Mouse (Mus musculus) midbrain, embryonic 15.5 days (tissue): ENCODE data around the gene Ech1. TPM values are rescaled to one million over a fixed set of nuclear protein-coding genes. Genes with fewer than 3 reads are reported as not detected.

Experiments used
- ATAC-seq: fragments of 200-750 bp; cut with Nextera tagmentation; replicated peaks from 2 replicates; pipeline ENCODE4 v1.8.0; 2017; ENCODE audit warnings: moderate TSS enrichment
- H3K27ac ChIP-seq: fragments of 300-500 bp; sonication (generic); 2 replicates; pipeline ENCODE4 v1.5.1; 2015; ENCODE audit warnings: mild to moderate bottlenecking, inconsistent platforms
- H3K27me3 ChIP-seq: fragments of 300-500 bp; sonication (generic); replicated peaks from 2 replicates; pipeline ENCODE4 v1.6.1; 2015; ENCODE audit warnings: inconsistent platforms
- H3K36me3 ChIP-seq: fragments of 300-500 bp; sonication (generic); replicated peaks from 2 replicates; pipeline ENCODE4 v1.6.1; 2015; ENCODE audit warnings: inconsistent platforms
- H3K4me1 ChIP-seq: fragments of 300-500 bp; sonication (generic); 2 replicates; pipeline ENCODE4 v1.6.1; 2015; ENCODE audit warnings: inconsistent platforms
- H3K4me2 ChIP-seq: fragments of 300-500 bp; sonication (generic); 2 replicates; pipeline ENCODE4 v1.6.1; 2015; ENCODE audit warnings: inconsistent platforms, mild to moderate bottlenecking, moderate library complexity
- H3K4me3 ChIP-seq: fragments of 300-500 bp; sonication (generic); 2 replicates; pipeline ENCODE4 v1.5.1; 2015; ENCODE audit warnings: mild to moderate bottlenecking, inconsistent platforms
- H3K9ac ChIP-seq: fragments of 300-500 bp; sonication (generic); 2 replicates; pipeline ENCODE4 v1.6.1; 2015; ENCODE audit warnings: mild to moderate bottlenecking, inconsistent platforms
- H3K9me3 ChIP-seq: fragments of 300-500 bp; sonication (generic); 2 replicates; pipeline ENCODE4 v1.6.1; 2016; ENCODE audit warnings: inconsistent platforms
- WGBS: fragments of 180-500 bp; shearing (Covaris S2); methylation state at CpG from one replicate; pipeline ENCODE4 v1.1.7; 2015; ENCODE audit warnings: mixed read lengths; 5-methylcytosine and 5-hydroxymethylcytosine counted together
- polyA plus RNA-seq: library from polyadenylated mRNA; unstranded; fragments of >200 nt; fragmentation: Nextera tagmentation; extraction: Ambion mirVana; gene quantifications from 2 replicates; pipeline ENCODE4 v1.2.1, GENCODE M21; 2015

Ech1 gene
- polyA plus RNA-seq, 1 experiment from 2014 or later: 92.7 TPM

DNA sequence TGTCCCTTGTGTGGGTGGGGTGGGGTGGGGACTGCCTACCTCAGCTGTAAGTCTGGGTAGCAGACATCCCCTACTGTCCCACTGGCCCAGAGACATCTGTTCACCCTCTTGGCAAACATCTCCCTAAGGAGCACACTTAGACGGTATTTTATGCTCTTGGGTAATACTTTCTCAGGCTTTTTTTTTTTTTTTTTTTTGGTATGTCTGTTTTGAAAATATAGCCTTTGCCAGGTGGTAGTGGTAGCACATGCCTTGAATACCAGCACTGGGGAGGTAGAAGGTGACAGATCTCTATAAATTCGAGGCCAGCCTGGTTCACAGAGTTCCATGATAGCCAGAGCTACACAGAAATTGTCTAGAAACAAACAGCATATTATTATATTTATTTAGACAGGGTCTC is 1.1 kb upstream of the Ech1 start:
- Histone ChIP-seq H3K27me3 (no peaks in the 10 kb centered on the region), H3K27ac (0 out of 2 replicates have a peak overlapping the region, but pooled peaks have one; percentile 25), H3K4me2 (no peak overlapping the region), H3K9me3 (no peaks in the 10 kb centered on the region), H3K36me3 (peaks cover 34% of the 10 kb centered on the region), H3K4me1 (peaks cover 33% of the 10 kb centered on the region), H3K4me3 (no peak overlapping the region), H3K9ac (no peak overlapping the region)
- ATAC-seq: no peak
- WGBS: 46% methylated on average over 2 of the region's 2 CpGs

DNA sequence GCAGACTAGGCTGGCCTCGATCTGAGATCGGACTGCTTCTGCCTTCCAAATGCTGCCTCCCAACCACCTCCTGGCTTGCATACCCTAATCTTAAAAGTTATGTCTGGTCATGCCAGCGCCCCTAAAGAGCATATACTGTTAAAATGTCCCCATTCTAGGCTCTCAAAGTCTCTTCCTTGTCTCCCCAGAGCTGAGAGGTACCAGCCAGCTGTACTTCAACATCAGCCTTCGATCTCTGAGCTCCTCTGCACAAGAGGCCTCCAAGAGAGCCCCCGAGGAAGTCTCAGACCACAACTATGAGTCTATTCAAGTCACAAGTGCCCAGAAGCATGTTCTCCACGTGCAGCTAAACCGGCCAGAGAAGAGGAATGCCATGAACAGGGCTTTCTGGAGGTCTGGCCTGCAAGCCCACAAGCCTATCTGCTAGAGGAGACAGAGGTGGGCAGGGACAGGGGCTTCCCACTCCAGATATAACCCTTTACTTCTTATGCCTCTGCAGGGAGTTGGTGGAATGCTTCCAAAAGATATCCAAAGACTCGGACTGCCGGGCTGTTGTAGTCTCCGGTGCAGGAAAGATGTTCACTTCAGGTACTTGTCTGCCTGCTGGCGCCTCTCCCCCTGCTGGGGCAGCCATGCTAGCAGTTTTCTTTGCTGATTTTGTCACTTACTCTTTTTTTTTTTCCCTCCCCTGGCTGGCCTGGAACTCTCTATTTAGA is 827 bp downstream of the Ech1 start:
- peak overlapping the region; percentile 59 for H3K4me2 ChIP-seq
- 0 out of 2 replicates have a peak, but pooled peaks have one; percentile 18 for ATAC-seq
- peaks cover 26% of the 10 kb centered on the region for H3K36me3 ChIP-seq
- no peaks in the 10 kb centered on the region for H3K27me3 ChIP-seq
- peak overlapping the region; percentile 49 for H3K9ac ChIP-seq
- H3K9me3 ChIP-seq: no peaks in the 10 kb centered on the region
- peaks cover 22% of the 10 kb centered on the region for H3K4me1 ChIP-seq
- 61% methylated on average over 11 of the region's 11 CpGs for WGBS
- H3K27ac ChIP-seq: peak overlapping the region; percentile 71
- peak overlapping the region; percentile 50 for H3K4me3 ChIP-seq

DNA sequence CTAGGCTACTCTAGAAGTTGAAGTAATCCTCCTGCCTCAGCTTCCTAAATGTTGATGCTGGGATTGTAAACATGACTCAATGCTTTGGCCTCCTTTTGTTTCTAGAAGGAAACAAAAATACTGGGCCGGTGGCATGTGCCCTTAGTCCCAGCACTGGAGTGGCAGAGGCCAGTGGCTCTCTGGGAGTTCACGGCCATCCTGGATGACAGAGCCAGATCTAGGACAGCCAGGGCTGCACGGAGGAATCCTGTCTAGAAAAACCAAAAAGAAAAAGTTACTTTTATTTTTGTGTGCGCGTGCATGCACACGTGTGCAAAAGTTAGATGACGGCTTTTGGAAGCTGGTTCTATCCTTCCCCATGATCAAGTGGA is 1.4 kb downstream of the Ech1 start:
- peaks cover 20% of the 10 kb centered on the region for H3K4me1 ChIP-seq
- no peak overlapping the region for H3K9ac ChIP-seq
- ATAC-seq: no peak
- no peaks in the 10 kb centered on the region for H3K27me3 ChIP-seq
- no peaks in the 10 kb centered on the region for H3K9me3 ChIP-seq
- WGBS: 94% methylated on average over 7 of the region's 7 CpGs
- no peak overlapping the region; the same call in 1 of the 2 replicates for H3K4me3 ChIP-seq
- no peak overlapping the region for H3K27ac ChIP-seq
- H3K36me3 ChIP-seq: peaks cover 24% of the 10 kb centered on the region
- peak overlapping the region; percentile 59; the same call in 1 of the 2 replicates for H3K4me2 ChIP-seq

DNA sequence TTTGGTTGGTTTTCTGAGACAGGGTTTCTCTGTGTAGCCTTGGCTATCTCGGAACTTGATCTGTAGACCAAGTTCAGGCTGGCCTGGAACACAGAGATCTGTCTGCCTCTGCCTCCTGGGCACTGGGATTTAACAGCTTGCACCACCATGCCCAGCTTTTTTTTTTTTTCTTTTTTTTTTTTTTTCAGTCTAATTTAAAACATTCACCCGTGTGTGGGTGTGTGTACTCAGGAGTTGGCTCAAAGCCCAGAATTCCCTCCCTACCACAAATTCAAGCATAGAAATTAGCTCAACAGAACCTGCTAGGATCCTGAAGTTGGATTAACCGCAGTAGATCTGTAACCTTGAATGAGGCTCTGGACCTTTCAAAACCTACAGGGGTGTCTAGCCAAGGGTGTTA is 2.3 kb downstream of the Ech1 start:
- H3K4me1 ChIP-seq: peaks cover 17% of the 10 kb centered on the region
- no peaks in the 10 kb centered on the region for H3K9me3 ChIP-seq
- no peaks in the 10 kb centered on the region for H3K27me3 ChIP-seq
- no peak overlapping the region for H3K4me2 ChIP-seq
- peaks cover 18% of the 10 kb centered on the region; the same call in 1 of the 2 replicates for H3K36me3 ChIP-seq
- no peak for ATAC-seq
- 64% methylated on average over 3 of the region's 3 CpGs for WGBS
- H3K9ac ChIP-seq: no peak overlapping the region
- H3K4me3 ChIP-seq: no peak overlapping the region
- H3K27ac ChIP-seq: no peak overlapping the region

DNA sequence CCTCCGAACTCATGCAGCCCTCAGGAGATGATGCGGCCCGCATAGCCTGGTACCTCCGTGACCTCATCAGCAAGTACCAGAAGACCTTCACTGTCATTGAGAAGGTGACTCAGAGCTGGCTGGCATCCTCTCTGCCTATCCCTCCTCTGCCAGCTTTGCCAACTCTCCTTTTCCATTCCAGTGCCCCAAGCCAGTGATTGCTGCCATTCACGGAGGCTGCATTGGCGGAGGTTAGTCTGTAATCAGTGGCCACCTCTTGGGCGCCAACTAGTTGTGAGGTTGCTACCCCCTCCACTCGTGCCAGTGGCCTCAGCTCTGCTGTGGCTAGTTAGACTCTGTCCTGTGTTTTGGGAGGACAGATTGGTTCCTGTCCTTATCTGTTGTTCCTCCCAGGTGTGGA is 4.8 kb downstream of the Ech1 start:
- Histone ChIP-seq H3K4me1 (peaks cover 12% of the 10 kb centered on the region), H3K9ac (no peak overlapping the region), H3K36me3 (0 out of 2 replicates have a peak, but pooled peaks cover 16% of the 10 kb centered on the region), H3K4me2 (no peak overlapping the region), H3K27me3 (no peaks in the 10 kb centered on the region), H3K9me3 (no peaks in the 10 kb centered on the region), H3K4me3 (no peak overlapping the region), H3K27ac (no peak overlapping the region)
- WGBS: 95% methylated on average over 8 of the region's 8 CpGs
- ATAC-seq: no peak

DNA sequence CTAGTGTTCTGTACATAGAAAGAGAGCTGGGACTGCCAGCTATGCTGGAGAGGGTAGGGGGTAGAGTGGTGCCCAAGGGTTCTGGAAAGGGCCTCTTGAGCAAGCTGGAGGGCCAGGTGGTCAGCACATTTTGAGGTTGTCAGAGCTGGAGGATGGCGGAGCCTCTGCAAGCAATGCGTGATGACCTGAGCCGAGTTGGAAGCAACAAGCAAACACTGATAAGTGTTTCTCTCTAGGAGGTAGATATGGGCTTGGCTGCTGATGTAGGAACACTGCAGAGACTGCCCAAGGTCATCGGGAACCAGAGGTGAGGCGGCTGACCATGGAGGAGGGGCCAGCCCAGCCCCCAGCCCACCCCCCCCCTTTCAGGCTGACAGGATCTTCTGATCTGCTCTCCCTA is 6.0 kb downstream of the Ech1 start:
- H3K36me3 ChIP-seq: 0 out of 2 replicates have a peak, but pooled peaks cover 16% of the 10 kb centered on the region
- ATAC-seq: no peak
- WGBS: 96% methylated on average over 5 of the region's 5 CpGs
- no peak overlapping the region for H3K4me3 ChIP-seq
- H3K9me3 ChIP-seq: no peaks in the 10 kb centered on the region
- peaks cover 4% of the 10 kb centered on the region for H3K4me1 ChIP-seq
- no peaks in the 10 kb centered on the region for H3K27me3 ChIP-seq
- H3K4me2 ChIP-seq: no peak overlapping the region
- no peak overlapping the region for H3K27ac ChIP-seq
- no peak overlapping the region for H3K9ac ChIP-seq

DNA sequence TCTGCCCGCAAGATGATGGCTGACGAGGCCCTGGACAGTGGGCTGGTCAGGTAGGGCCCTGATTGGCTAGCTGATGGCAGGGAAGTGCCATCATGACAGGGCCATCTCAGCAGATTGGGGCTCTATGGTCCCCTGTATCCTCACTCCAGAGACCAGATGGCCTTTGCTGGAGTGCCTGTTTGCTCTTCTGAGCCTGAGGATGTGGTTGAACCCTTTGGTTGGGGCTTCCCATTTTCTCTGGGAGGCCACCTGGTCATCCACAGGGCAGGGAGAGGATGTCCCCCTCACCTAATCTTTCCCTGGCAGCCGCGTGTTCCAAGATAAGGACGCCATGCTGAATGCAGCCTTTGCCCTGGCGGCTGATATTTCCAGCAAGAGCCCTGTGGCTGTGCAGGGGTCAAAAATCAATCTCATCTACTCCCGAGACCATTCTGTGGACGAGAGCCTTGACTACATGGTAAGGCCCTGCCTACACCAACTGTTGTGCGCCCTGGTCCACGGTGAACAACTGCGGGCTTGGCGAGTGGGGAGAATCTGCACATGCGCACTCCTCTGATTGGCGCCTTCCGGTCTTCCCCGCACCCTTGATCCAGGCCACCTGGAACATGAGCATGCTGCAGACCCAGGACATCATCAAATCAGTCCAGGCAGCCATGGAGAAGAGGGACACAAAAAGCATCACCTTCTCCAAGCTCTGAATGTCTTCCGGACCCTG is 6.6 kb downstream of the Ech1 start:
- WGBS: 92% methylated on average over 17 of the region's 17 CpGs
- H3K9me3 ChIP-seq: no peaks in the 10 kb centered on the region
- no peak overlapping the region for H3K4me2 ChIP-seq

DNA sequence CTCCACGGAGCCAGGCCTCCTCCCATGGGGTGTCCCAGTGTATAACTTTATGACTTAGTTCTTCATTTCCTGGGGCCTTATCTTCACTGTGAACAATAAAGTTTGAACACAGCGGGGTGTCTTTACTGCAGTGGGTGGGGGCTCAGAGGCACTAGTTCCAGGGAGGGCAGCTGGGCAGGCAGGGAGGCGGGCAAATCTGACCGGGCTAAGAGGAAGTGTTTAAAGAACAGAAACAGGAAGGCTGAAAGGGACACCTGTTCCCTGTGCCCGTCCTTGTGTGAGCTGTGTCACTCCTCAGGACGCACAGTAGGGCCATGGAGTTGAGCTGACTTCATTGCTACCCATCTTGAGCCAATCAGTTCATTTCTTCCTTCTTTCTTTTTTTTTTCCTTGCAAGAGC is 7.1 kb downstream of the Ech1 start:
- no peak overlapping the region for H3K27ac ChIP-seq
- H3K9ac ChIP-seq: no peak overlapping the region
- H3K36me3 ChIP-seq: 0 out of 2 replicates have a peak, but pooled peaks cover 16% of the 10 kb centered on the region
- no peaks in the 10 kb centered on the region for H3K9me3 ChIP-seq
- WGBS: 74% methylated on average over 6 of the region's 6 CpGs
- H3K4me1 ChIP-seq: no peaks in the 10 kb centered on the region
- no peaks in the 10 kb centered on the region for H3K27me3 ChIP-seq
- no peak for ATAC-seq
- H3K4me3 ChIP-seq: no peak overlapping the region
- H3K4me2 ChIP-seq: no peak overlapping the region

More for the DNA sequence above, 6.6 kb downstream of the Ech1 start:
- no peaks in the 10 kb centered on the region for H3K27me3 ChIP-seq
- no peaks in the 10 kb centered on the region for H3K4me1 ChIP-seq
- H3K9ac ChIP-seq: no peak overlapping the region
- no peak overlapping the region for H3K4me3 ChIP-seq
- no peak overlapping the region for H3K27ac ChIP-seq
- ATAC-seq: no peak
- H3K36me3 ChIP-seq: 0 out of 2 replicates have a peak, but pooled peaks cover 16% of the 10 kb centered on the region

DNA sequence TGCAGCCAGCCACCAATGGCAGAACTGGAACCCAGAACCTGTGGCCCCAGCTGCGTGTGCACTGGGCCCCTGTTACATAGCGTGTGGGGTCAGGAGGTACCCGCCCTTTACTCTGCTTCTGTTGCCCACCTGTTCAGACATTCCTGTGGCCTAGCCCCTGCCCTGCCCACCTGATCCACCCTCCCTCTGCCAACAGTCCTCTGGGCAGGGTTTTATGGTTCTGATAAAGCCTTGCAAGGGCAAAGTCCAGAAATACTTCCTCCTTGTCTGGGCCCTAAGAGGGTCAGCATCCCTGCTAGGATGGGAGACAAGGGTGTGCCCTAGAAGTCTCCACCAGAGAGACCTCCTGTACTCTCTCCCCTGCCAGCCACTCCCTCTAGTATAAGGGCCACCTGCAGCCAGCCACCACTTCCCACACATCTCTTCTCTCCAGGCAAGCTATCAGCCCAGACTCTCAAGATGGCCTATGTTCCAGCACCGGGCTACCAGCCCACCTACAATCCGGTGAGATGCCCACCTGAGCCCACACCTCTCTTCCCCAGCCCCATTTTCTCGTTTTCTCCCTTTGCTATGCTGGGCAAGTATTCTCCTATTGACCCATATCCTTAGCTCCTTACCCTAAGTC is 8.8 kb downstream of the Ech1 start, which contains the start of gene Lgals4:
Lgals4 (plus strand) TSS at position 132 of the 625 bp plus-strand sequence.
- ATAC-seq: no peak
- Histone ChIP-seq H3K4me2 (no peak within 1 kb of the TSS), H3K4me1 (no peaks in the 10 kb centered on the region), H3K9me3 (no peaks in the 10 kb centered on the region), H3K27ac (no peak within 1 kb of the TSS), H3K27me3 (no peaks in the 10 kb centered on the region), H3K4me3 (no peak within 1 kb of the TSS), H3K9ac (no peak within 1 kb of the TSS), H3K36me3 (0 out of 2 replicates have a peak, but pooled peaks cover 16% of the 10 kb centered on the region)
- WGBS: 80% methylated on average over 6 of the region's 6 CpGs

DNA sequence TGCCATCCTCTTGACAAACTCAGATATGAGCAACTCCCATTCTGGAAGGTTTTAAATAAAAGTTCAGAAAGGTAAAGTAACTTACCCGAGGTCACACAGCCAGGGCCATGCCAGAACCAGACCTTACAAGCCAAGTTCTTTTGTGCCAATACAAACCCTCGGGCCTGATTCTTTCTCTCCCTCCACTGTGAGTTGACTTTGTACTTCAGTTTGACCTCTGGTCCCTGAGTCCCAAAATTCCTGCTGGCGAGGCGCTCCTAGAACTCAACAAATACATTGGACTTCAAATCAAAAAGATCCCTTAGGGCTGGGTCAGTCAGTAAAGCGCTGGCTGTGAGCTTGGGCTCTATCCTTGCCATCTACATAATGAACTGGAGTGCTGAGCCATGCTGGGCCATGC is 11.9 kb downstream of the Ech1 start:
- Histone ChIP-seq H3K36me3 (no peaks in the 10 kb centered on the region), H3K9me3 (no peaks in the 10 kb centered on the region), H3K4me3 (no peak overlapping the region), H3K9ac (no peak overlapping the region), H3K4me2 (no peak overlapping the region), H3K4me1 (no peaks in the 10 kb centered on the region), H3K27me3 (no peaks in the 10 kb centered on the region), H3K27ac (no peak overlapping the region)
- 82% methylated on average over 5 of the region's 5 CpGs for WGBS
- ATAC-seq: no peak

DNA sequence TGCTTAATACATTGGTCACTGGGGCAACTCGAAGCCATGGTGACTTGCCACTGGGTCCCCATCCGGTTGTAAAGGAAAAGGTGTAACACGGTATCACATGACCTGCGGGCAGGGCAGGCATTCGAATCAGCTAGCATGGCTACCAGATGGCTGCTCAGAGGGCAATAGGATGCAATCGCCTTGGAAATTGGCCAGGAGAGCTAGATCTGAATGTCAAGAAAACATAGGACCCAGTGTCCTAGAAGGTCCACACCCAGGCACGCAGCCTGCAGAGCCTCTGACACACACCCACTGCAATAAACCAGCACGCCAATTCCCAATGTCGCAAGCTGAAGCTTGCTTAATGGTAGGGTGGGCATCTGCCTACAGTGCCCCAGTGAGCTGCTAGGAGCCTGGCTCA is 13.3 kb downstream of the Ech1 start:
- no peaks in the 10 kb centered on the region for H3K27me3 ChIP-seq
- no peaks in the 10 kb centered on the region for H3K4me1 ChIP-seq
- ATAC-seq: no peak
- no peak overlapping the region for H3K4me3 ChIP-seq
- 91% methylated on average over 9 of the region's 9 CpGs for WGBS
- H3K9ac ChIP-seq: no peak overlapping the region
- no peak overlapping the region for H3K27ac ChIP-seq
- H3K9me3 ChIP-seq: no peaks in the 10 kb centered on the region
- no peak overlapping the region for H3K4me2 ChIP-seq
- H3K36me3 ChIP-seq: no peaks in the 10 kb centered on the region

DNA sequence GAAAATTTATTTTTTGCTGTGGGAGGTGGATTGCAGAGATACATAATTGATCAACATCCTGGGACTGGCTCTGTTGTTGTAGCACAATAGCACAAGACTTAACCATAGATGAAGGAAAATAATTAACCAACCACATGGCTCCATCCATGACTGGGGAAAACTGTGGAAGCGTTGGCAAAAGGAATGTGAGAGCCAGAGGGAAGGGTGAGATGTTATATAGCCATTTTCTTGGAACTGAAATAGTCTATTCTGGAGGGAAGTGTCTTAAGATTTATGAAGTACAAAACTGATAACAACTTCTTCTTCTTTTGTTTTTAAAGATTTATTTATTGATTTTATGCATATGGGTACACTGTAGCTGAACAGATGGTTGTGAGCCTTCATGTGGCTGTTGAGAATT is 22.3 kb downstream of the Ech1 start:
- no peak overlapping the region for H3K27ac ChIP-seq
- no peaks in the 10 kb centered on the region for H3K36me3 ChIP-seq
- H3K4me1 ChIP-seq: no peaks in the 10 kb centered on the region
- H3K4me3 ChIP-seq: no peak overlapping the region
- ATAC-seq: no peak
- H3K9me3 ChIP-seq: no peaks in the 10 kb centered on the region
- H3K9ac ChIP-seq: no peak overlapping the region
- H3K4me2 ChIP-seq: no peak overlapping the region
- H3K27me3 ChIP-seq: no peaks in the 10 kb centered on the region
- WGBS: 82% methylated on average over 1 of the region's 1 CpGs
